Mouse (Mus musculus): ENCODE measurements around the gene Fam160b1.

The Fam160b1 gene

GRCm38 (mm10) chr19:57343860-57344259, 16.6 kb upstream of the Fam160b1 start:
- no peak for DNase-seq (ENCODE audit: extremely low spot score, low read depth, low spot score)

DNA sequence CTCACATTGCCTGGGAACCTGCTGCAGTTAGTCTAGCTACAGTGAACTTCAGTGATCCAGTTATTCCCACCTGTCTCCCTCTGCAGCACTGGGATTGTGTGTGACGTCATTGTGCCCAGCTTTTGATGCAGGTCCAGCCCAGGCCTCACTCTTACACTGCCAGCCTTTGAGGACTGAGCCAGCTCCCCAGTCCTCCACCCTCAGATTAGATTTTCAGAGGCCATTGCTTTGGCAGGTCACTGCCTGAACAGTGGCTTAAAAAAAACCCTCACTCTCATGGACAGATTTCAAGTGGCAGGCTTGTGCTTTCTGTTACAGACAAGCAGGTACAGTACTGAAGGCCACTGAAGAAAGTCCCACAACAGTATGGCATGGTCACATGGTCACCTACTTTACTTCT, 15.8 kb upstream of the Fam160b1 start:
- DNase-seq (ENCODE audit: extremely low spot score, low read depth, low spot score): no peak

DNA sequence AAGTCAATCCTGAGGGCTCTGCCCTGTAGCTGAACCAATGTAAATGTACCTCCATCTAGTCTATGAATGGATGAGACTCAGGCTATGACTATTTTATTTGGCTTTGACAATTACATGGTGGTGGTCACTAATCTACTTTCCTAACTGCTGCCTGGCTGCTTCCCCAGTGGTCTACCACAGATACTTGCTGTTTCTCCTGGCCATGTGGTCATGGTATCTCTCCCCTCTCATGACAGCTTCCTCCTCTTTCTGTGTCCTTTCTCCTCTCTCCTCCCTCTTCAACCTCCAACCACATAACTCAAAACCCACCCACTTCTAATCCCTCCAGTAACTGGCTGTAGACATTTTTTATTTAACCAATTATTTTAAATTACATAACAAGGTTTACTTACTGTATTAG, 11.4 kb upstream of the Fam160b1 start:
- no peak for DNase-seq (ENCODE audit: extremely low spot score, low read depth, low spot score)

- DNase-seq (ENCODE audit: extremely low spot score, low read depth, low spot score): no peak
Observed at GRCm38 (mm10) chr19:57352337-57352935, 8.0 kb upstream of the Fam160b1 start.

- DNase-seq (ENCODE audit: extremely low spot score, low read depth, low spot score): no peak
Observed at GRCm38 (mm10) chr19:57353228-57353627, 7.3 kb upstream of the Fam160b1 start.

DNA sequence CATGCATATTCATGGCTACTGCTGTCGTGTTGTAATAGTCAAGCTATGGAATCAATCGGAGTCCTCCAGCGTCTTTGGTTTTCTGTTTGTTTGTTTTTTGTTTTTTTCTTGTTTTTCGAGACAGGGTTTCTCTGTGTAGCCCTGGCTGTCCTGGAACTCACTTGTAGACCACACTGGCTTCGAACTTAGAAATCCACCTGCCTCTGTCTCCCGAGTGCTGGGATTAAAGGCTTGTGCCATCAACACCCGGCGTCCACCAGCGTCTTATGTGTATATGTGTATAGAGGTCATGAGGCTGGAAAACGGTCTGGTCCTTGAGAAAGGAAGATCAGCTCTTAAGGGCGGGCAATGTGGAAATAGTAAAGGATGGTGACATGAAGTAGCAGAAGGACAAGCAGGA, 6.4 kb upstream of the Fam160b1 start:
- DNase-seq (ENCODE audit: extremely low spot score, low read depth, low spot score): no peak

DNA sequence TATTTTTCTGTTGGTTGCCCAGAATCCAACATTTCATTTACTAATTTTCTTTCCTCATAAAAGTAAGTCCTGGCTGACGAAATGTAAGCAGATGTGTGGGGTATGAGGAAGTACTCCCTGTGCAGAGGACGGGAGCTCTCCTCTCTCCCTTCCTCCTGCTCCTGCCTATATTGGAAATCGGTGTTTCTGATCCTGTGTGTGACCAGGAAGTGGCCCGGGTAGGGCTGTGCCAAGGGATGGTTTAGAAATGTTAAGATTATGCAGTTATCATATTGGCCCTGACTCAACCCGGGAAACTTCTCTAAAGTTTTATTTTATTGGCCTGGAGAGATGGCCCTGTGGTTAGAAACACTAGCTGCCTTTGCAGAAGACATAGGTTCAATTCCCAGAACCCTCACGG, 5.8 kb upstream of the Fam160b1 start:
- no peak for DNase-seq (ENCODE audit: extremely low spot score, low read depth, low spot score)

DNA sequence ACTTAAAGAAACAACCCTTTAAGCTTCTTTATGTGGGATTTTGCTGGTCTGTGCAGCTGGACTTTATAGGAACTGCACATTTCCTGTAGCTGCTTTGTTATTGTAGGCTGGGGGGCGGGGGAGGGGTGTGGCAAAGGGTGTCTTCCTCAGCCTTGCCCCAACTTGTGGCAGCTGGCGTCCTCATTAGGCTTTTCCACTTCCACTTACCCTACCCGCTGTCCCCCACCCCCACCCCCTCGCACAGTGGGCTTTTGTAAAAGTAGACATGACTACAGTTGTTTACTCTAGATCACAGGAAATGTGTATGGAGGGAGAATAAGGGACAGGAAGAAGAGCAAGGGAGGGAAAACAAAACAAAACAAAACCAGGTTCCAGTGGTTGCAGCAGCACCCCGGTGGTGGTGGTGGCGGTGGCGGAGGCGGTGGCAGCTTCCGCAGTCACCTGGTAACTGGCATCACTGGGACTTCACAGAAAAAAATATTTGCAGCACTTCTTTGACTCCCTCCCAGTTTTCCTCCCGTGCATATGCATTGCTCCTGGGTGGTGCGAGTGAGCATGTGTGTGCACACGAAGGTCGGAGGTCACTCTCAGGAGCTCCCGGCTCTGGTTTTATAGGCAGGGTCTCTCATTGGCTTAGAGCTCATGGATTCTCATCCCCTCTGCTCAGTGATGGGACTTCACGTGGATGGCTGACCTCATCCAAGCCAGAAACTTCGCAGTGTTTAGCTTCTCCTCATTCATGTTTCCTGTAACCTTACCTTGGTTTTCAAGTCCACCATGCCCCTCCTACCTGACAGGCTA, 4.8 kb upstream of the Fam160b1 start:
- DNase-seq (ENCODE audit: extremely low spot score, low read depth, low spot score): no peak

DNA sequence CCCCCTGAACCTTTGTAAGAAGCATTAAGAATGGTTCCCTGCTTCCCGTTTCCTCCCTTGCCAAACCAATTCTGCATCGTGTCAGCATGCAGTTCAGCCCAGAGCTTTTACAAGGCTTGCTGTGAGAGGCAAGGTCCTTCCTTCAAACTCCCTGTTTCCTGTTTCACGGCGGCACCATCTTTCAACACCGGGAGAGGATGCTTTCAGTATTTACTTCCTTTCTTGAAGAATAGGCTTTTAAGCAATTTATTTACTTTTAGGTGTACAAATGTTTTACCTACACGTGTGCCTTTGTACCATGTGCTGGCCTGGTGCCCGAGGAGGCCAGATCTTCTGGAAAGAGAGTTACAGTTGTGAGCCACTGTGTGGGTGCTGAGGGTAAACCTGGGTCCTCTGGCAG, 4.2 kb upstream of the Fam160b1 start:
- DNase-seq (ENCODE audit: extremely low spot score, low read depth, low spot score): no peak

DNA sequence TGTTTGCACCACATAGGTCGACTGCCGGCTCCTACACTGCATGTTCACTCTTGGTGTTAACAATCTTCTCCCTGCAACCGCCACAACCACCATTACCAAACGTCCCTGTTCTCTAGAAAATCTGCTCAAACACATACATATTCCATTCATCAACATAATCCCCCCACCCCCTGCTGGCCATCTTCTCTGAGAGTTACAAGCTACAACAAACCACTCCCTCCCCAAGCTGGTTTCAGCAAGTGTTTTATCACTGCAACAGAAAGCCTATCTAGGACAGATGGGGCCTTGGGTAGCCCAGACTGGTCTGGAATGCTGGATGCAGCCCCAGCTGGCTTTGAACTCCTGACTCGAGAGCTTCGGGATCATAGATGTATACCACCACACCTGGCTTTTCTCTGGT, 3.2 kb upstream of the Fam160b1 start:
- DNase-seq (ENCODE audit: extremely low spot score, low read depth, low spot score): no peak

- DNase-seq (ENCODE audit: extremely low spot score, low read depth, low spot score): no peak
Observed at GRCm38 (mm10) chr19:57357811-57358210, 2.7 kb upstream of the Fam160b1 start.

GRCm38 (mm10) chr19:57358322-57358721, 2.2 kb upstream of the Fam160b1 start:
- DNase-seq (ENCODE audit: extremely low spot score, low read depth, low spot score): no peak

- DNase-seq (ENCODE audit: extremely low spot score, low read depth, low spot score): no peak
Observed at GRCm38 (mm10) chr19:57358836-57359598, 1.5 kb upstream of the Fam160b1 start.

DNA sequence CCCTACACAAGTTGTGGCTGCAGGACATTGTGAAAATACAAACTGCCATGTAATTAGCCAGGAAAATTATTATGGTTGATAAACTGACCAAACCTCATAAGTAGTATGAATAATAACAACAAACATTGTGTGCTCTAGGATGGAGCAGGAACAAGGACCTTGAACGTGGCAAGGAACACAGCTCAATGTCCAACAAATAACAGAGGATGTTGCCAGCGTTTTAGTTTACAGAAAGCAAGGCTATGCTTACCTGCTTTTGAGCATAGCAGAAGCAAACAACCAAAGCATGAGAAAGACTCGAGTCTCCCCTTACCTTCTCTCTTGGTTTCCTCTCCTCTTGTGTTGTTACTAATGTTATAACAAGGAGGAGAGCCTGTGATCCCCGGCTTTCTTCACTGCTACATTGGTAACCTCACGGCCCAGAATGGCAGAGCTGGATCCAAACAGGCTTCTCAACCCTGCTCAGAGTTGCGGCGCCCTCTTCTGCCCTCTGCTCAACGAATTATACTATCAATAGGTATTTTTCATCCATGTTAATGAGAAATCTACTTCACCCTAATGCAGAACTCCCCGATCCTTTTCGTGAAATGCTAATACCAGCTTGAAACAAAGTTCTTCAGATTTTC, 666 bp upstream of the Fam160b1 start:
- no peak for DNase-seq (ENCODE audit: extremely low spot score, low read depth, low spot score)

- DNase-seq (ENCODE audit: extremely low spot score, low read depth, low spot score): no peak
Observed at GRCm38 (mm10) chr19:57361131-57361938, 855 bp downstream of the Fam160b1 start.

DNA sequence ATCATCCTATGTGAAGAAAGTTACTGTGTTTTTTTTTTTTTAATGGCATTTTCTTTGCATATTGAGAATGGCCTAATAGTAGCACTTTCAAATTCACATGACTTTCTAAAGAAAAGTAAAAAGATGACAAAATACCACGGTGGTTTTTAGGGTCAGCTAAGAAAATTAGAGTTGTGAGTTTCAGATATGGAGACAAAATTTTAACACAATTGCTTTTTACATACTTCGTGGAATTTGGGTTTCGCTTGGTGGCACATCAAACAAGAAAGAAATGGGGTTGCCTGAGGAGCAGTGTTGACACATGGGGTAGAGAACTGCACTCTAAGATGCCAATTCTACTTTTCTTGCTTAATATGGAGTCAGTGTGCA, 1.4 kb downstream of the Fam160b1 start:
- no peak for DNase-seq (ENCODE audit: extremely low spot score, low read depth, low spot score)

GRCm38 (mm10) chr19:57362586-57362985, 2.1 kb downstream of the Fam160b1 start:
- DNase-seq (ENCODE audit: extremely low spot score, low read depth, low spot score): no peak

DNA sequence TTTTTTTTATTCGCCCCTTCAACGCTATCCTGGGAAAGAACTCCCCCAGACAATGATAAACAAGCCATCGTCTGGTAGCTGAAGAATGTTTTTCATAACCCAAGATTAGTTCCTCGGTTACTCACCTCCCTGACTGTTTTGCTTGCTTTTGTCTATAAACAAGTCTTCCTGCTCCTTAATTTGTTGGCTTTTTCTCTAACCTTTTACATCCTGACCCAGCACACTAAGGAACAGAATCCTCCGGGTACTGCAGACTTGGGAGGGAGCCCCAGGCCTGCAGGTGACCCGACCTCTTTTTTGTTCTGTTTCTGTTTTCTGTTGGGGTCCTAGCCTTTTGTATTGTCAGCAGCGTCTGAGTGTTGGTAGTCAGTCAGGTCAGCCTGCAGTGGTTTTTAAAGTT, 2.6 kb downstream of the Fam160b1 start:
- DNase-seq (ENCODE audit: extremely low spot score, low read depth, low spot score): no peak

- DNase-seq (ENCODE audit: extremely low spot score, low read depth, low spot score): no peak
Observed at GRCm38 (mm10) chr19:57363538-57363937, 3.1 kb downstream of the Fam160b1 start.

- DNase-seq (ENCODE audit: extremely low spot score, low read depth, low spot score): no peak
Observed at GRCm38 (mm10) chr19:57364942-57365673, 4.6 kb downstream of the Fam160b1 start.
